Mouse (Mus musculus): ENCODE measurements around the gene Actn1.

- TF ChIP-seq GATA1 (IDR thresholded peaks at IDR 0.05; ENCODE audit: borderline replicate concordance, low read length): no peak
- no peak for TF ChIP-seq FLI1 (IDR thresholded peaks at IDR 0.05; ENCODE audit: low read length)
These were observed 13.0 kb upstream of the Actn1 start for GRCm38 (mm10) chr12:80273020-80273686.
